Mouse (Mus musculus): Measurements from ENCODE around the gene Lrp2.

The Lrp2 gene

GRCm38 (mm10) chr2:69563492-69563891 is 22.4 kb downstream of the Lrp2 start:
- no peak for TF ChIP-seq GATA4 (IDR thresholded peaks at IDR 0.05; ENCODE audit: insufficient replicate concordance, low read length)

GRCm38 (mm10) chr2:69562761-69563160 is 23.1 kb downstream of the Lrp2 start:
- no peak for TF ChIP-seq GATA4 (IDR thresholded peaks at IDR 0.05; ENCODE audit: insufficient replicate concordance, low read length)

- TF ChIP-seq GATA4 (IDR thresholded peaks at IDR 0.05; ENCODE audit: insufficient replicate concordance, low read length): no peak
Observed at GRCm38 (mm10) chr2:69560221-69560620, 25.6 kb downstream of the Lrp2 start.

- TF ChIP-seq GATA4 (IDR thresholded peaks at IDR 0.05; ENCODE audit: insufficient replicate concordance, low read length): no peak
Observed at GRCm38 (mm10) chr2:69559380-69559779, 26.5 kb downstream of the Lrp2 start.

- TF ChIP-seq GATA4 (IDR thresholded peaks at IDR 0.05; ENCODE audit: insufficient replicate concordance, low read length): no peak
Observed at GRCm38 (mm10) chr2:69556686-69557085, 29.2 kb downstream of the Lrp2 start.

- TF ChIP-seq GATA4 (IDR thresholded peaks at IDR 0.05; ENCODE audit: insufficient replicate concordance, low read length): no peak
Observed at GRCm38 (mm10) chr2:69551639-69552038, 34.2 kb downstream of the Lrp2 start.

- TF ChIP-seq GATA4 (IDR thresholded peaks at IDR 0.05; ENCODE audit: insufficient replicate concordance, low read length): no peak
Observed at GRCm38 (mm10) chr2:69546823-69547222, 39.0 kb downstream of the Lrp2 start.

- no peak for TF ChIP-seq GATA4 (IDR thresholded peaks at IDR 0.05; ENCODE audit: insufficient replicate concordance, low read length)
Observed at GRCm38 (mm10) chr2:69536018-69536417, 49.8 kb downstream of the Lrp2 start.

- no peak for TF ChIP-seq GATA4 (IDR thresholded peaks at IDR 0.05; ENCODE audit: insufficient replicate concordance, low read length)
Observed at GRCm38 (mm10) chr2:69531528-69532055, 54.3 kb downstream of the Lrp2 start.

- no peak for TF ChIP-seq GATA4 (IDR thresholded peaks at IDR 0.05; ENCODE audit: insufficient replicate concordance, low read length)
Observed at GRCm38 (mm10) chr2:69530691-69531527, 55.0 kb downstream of the Lrp2 start.

- no peak for TF ChIP-seq GATA4 (IDR thresholded peaks at IDR 0.05; ENCODE audit: insufficient replicate concordance, low read length)
Observed at GRCm38 (mm10) chr2:69530126-69530525, 55.7 kb downstream of the Lrp2 start.

GRCm38 (mm10) chr2:69520273-69520672 is 65.6 kb downstream of the Lrp2 start:
- no peak for TF ChIP-seq GATA4 (IDR thresholded peaks at IDR 0.05; ENCODE audit: insufficient replicate concordance, low read length)

GRCm38 (mm10) chr2:69518307-69518706 is 67.6 kb downstream of the Lrp2 start:
- TF ChIP-seq GATA4 (IDR thresholded peaks at IDR 0.05; ENCODE audit: insufficient replicate concordance, low read length): no peak

GRCm38 (mm10) chr2:69511766-69512165 is 74.1 kb downstream of the Lrp2 start:
- no peak for TF ChIP-seq GATA4 (IDR thresholded peaks at IDR 0.05; ENCODE audit: insufficient replicate concordance, low read length)

GRCm38 (mm10) chr2:69500357-69500756 is 85.5 kb downstream of the Lrp2 start:
- TF ChIP-seq GATA4 (IDR thresholded peaks at IDR 0.05; ENCODE audit: insufficient replicate concordance, low read length): no peak

- no peak for TF ChIP-seq GATA4 (IDR thresholded peaks at IDR 0.05; ENCODE audit: insufficient replicate concordance, low read length)
Observed at GRCm38 (mm10) chr2:69493130-69493529, 92.7 kb downstream of the Lrp2 start.

- TF ChIP-seq GATA4 (IDR thresholded peaks at IDR 0.05; ENCODE audit: insufficient replicate concordance, low read length): no peak
Observed at GRCm38 (mm10) chr2:69480965-69481364, 104.9 kb downstream of the Lrp2 start.

Data from liver, adult (tissue).